ENCODE assay signal across 22 mouse cellular contexts in the genomic region with DNA sequence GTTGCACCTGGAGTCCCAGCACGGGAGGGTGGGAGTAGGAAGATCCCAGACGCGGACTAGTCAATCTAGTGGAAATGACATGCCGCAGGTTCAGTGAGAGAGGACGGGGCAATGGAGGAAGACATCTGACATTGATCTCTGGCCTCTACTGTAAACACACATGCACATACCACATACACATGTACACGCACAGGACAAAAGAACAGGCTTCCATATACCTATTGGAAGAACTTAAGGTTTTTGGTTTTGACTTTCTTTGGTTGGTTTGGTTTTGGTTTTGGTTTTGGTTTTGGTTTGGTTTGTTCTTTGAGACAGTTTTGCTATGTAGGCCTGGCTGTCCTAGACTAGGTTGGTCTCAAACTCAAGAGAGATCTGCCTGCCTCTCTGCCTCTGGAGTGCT. TPM values are rescaled to one million over a fixed set of nuclear protein-coding genes. Genes with fewer than 3 reads are reported as not detected.
DNase-seq lines count a peak whose midpoint lies in the region; ATAC-seq and TF ChIP-seq lines count a peak whose summit lies in the region.
"Had no signal": no experiment of that assay in that cellular context is flagged by ENCODE, and none has a peak within 500 bp of the region (broad histone marks: within the 10 kb centered on the region; RNA-seq: fewer than 3 reads in every experiment).

No protein-coding gene starts in this region.

- no peaks in the 10 kb centered on the region for H3K9me3 ChIP-seq in intestine, postnatal 0 days (ENCODE audit: control insufficient read depth)
- H3K9me3 ChIP-seq: embryonic facial prominence, embryonic 13.5 days; forebrain, embryonic 12.5 days; heart, embryonic 13.5 days; hindbrain, embryonic 12.5 days had no signal

- H3K9ac ChIP-seq in intestine, postnatal 0 days (ENCODE audit: low read depth, low read length) = no peak overlapping the region
- H3K9ac ChIP-seq: embryonic facial prominence, embryonic 13.5 days; forebrain, embryonic 12.5 days; forebrain, postnatal 0 days; heart, embryonic 13.5 days; hindbrain, embryonic 12.5 days had no signal

- H3K4me2 ChIP-seq in intestine, postnatal 0 days (replicated peaks; ENCODE audit: low read depth) = no peak overlapping the region
- H3K4me2 ChIP-seq: embryonic facial prominence, embryonic 13.5 days; forebrain, embryonic 12.5 days; heart, embryonic 13.5 days; hindbrain, embryonic 12.5 days had no signal

- H3K36me3 ChIP-seq in thymus, adult 2 months (ENCODE audit: control insufficient read depth, insufficient read depth, low read length) = no peaks in the 10 kb centered on the region
- no peaks in the 10 kb centered on the region for H3K36me3 ChIP-seq in splenic B cell, adult 2 months (ENCODE audit: control insufficient read depth, insufficient read depth, low read length, poor library complexity, severe bottlenecking)
- H3K36me3 ChIP-seq in intestine, postnatal 0 days (ENCODE audit: control insufficient read depth, insufficient read depth) = no peaks in the 10 kb centered on the region
- H3K36me3 ChIP-seq: embryonic facial prominence, embryonic 13.5 days; hindbrain, embryonic 12.5 days had no signal

- H3K4me1 ChIP-seq in thymus, adult 2 months (replicated peaks; ENCODE audit: control insufficient read depth, insufficient read depth, low read length) = peaks cover 11% of the 10 kb centered on the region
- no peaks in the 10 kb centered on the region for H3K4me1 ChIP-seq in intestine, postnatal 0 days (replicated peaks; ENCODE audit: control insufficient read depth, insufficient read depth, low read length)
- H3K4me1 ChIP-seq: embryonic facial prominence, embryonic 13.5 days; forebrain, embryonic 12.5 days; heart, embryonic 13.5 days; hindbrain, embryonic 12.5 days had no signal

- ATAC-seq in CD4-positive, CD25-positive, alpha-beta regulatory T cell, adult 4 months = peak; percentile 82
- peak; percentile 76 for ATAC-seq in activated CD4-positive, CD25-positive, alpha-beta regulatory T cell, adult 4 months
- ATAC-seq in intestine, postnatal 0 days = no peak
- ATAC-seq: forebrain, postnatal 0 days; hindbrain, postnatal 0 days; intestine, embryonic 16.5 days had no signal

- TF ChIP-seq POLR2A in thymus, adult 2 months (IDR thresholded peaks at IDR 0.05; ENCODE audit: control insufficient read depth, extremely low read depth, insufficient read depth, low read length, poor library complexity) = no peak

- WGBS in thymus, adult 2 months = 20% methylated on average over 6 of the region's 6 CpGs
- WGBS in intestine, postnatal 0 days = 86% methylated on average over 6 of the region's 6 CpGs

- peak; percentile 21 for DNase-seq in thymus, adult 2 months
- no peak for DNase-seq in thymus, postnatal 14 days
- peak; percentile 15 for DNase-seq in splenic B cell, adult 2 months (ENCODE audit: low read depth, low spot score)
- DNase-seq in adrenal gland, postnatal 4 days (ENCODE audit: low spot score in 2 of 2) = no peak
- DNase-seq: adrenal gland, postnatal 10 days; cerebellum, adult 11-12 months; cerebellum, adult 9-10 months; cerebellum, postnatal 25 days; forebrain, postnatal 0 days; gastrocnemius, postnatal 36 days; heart, adult 2 months; heart, postnatal 4 days; kidney, adult 9 months had no signal

- H3K4me3 ChIP-seq in thymus, adult 2 months (ENCODE audit: control insufficient read depth, insufficient read depth, low read length) = no peak overlapping the region
- H3K4me3 ChIP-seq in intestine, postnatal 0 days (ENCODE audit: low read depth, low read length) = no peak overlapping the region
- H3K4me3 ChIP-seq: embryonic facial prominence, embryonic 13.5 days; forebrain, embryonic 12.5 days; heart, adult 2 months; heart, embryonic 13.5 days; hindbrain, embryonic 12.5 days had no signal

- no peaks in the 10 kb centered on the region for H3K27me3 ChIP-seq in thymus, adult 2 months (ENCODE audit: control insufficient read depth, insufficient read depth, low read length)
- no peaks in the 10 kb centered on the region for H3K27me3 ChIP-seq in splenic B cell, adult 2 months (ENCODE audit: control insufficient read depth, insufficient read depth, low read length, poor library complexity, severe bottlenecking)
- no peaks in the 10 kb centered on the region for H3K27me3 ChIP-seq in intestine, postnatal 0 days (replicated peaks; ENCODE audit: control insufficient read depth, insufficient read depth, low read length)
- H3K27me3 ChIP-seq: embryonic facial prominence, embryonic 13.5 days; forebrain, embryonic 12.5 days; heart, embryonic 13.5 days; hindbrain, embryonic 12.5 days had no signal

- peak overlapping the region; percentile 10; the same call in 1 of the 2 replicates for H3K27ac ChIP-seq in thymus, adult 2 months (ENCODE audit: control insufficient read depth, insufficient read depth, low read length)
- H3K27ac ChIP-seq in intestine, postnatal 0 days (ENCODE audit: low read depth, low read length) = no peak overlapping the region
- H3K27ac ChIP-seq: embryonic facial prominence, embryonic 13.5 days; forebrain, embryonic 12.5 days; heart, adult 2 months; heart, embryonic 13.5 days; hindbrain, embryonic 12.5 days; hindbrain, postnatal 0 days had no signal

- TF ChIP-seq CTCF in thymus, adult 2 months (IDR thresholded peaks at IDR 0.05; ENCODE audit: borderline replicate concordance, control insufficient read depth, extremely low read depth, insufficient read depth, low read length, poor library complexity) = no peak
- TF ChIP-seq CTCF in intestine, postnatal 0 days (IDR thresholded peaks at IDR 0.05; ENCODE audit: low read depth) = no peak

RNA-seq across cellular contexts. Expression of gene Zfp281, which starts 12.2 kb away (rescaled TPM):
- 6.2 TPM in 2 replicates for polyA plus RNA-seq in thymus, adult 2 months (2012; rRNA removed)
- polyA plus RNA-seq in CD4-positive, CD25-positive, alpha-beta regulatory T cell, adult 4 months (2017; shearing (Covaris generic)) = 10 to 100 TPM; 18.5 to 32.8 TPM
- 10 to 100 TPM; 19.3 to 22.6 TPM for polyA plus RNA-seq in activated CD4-positive, CD25-positive, alpha-beta regulatory T cell, adult 4 months (2017; shearing (Covaris generic))
- 6.8 and 7.2 TPM in 2 replicates for polyA plus RNA-seq in intestine, postnatal 0 days (2015; fragmentation: Nextera tagmentation; extraction: Ambion mirVana)
- 10 to 100 TPM; 24.0 to 24.3 TPM for total RNA-seq in adrenal gland, postnatal 4 days (2021)

Comparison
In these comparisons a context has a peak if more than half of its experiments do, and no peak if none do; other contexts are left out.
1. DNase-seq: peak in thymus, adult 2 months (single experiment) and splenic B cell, adult 2 months (single experiment); none in thymus, postnatal 14 days (single experiment) and adrenal gland, postnatal 4 days (0 of 2).